Mouse (Mus musculus) liver, postnatal 0 days (tissue): ENCODE measurements around the gene Efna2. TPM values are rescaled to one million over a fixed set of nuclear protein-coding genes. Genes with fewer than 3 reads are reported as not detected.
"Not testable (repeated sequence)": the region's sequence is repeated elsewhere in the genome, so short reads cannot be mapped to it uniquely, and the experiment has no call there.

ENCODE experiments used
- ATAC-seq: fragments of 200-750 bp; cut with Nextera tagmentation; 2 replicates; pipeline ENCODE4 v1.8.0; 2017; ENCODE audit warnings: mild to moderate bottlenecking, moderate library complexity
- DNase-seq: peaks from one replicate; pipeline ENCODE4 v3.0.0-alpha.2; 2016
- H3K27ac ChIP-seq: fragments of 300-500 bp; sonication (generic); 2 replicates; pipeline ENCODE4 v1.5.1; 2014; ENCODE audit warnings: antibody characterized with exemption, moderate library complexity, mild to moderate bottlenecking, low read depth
- H3K27me3 ChIP-seq: fragments of 300-500 bp; sonication (generic); 2 replicates; pipeline ENCODE4 v1.6.1; 2014; ENCODE audit warnings: low read length, control low read depth, mixed read lengths; ENCODE audit not compliant: insufficient read depth
- H3K36me3 ChIP-seq: fragments of 300-500 bp; sonication (generic); replicated peaks from 2 replicates; pipeline ENCODE4 v1.6.1; 2014; ENCODE audit warnings: mild to moderate bottlenecking, control low read depth, low read length, moderate library complexity, mixed read lengths; ENCODE audit not compliant: insufficient read depth
- H3K4me1 ChIP-seq: fragments of 300-500 bp; sonication (generic); 2 replicates; pipeline ENCODE4 v1.6.1; 2014; ENCODE audit warnings: antibody characterized with exemption, mild to moderate bottlenecking, control low read depth; ENCODE audit not compliant: insufficient read depth
- H3K4me2 ChIP-seq: fragments of 300-500 bp; sonication (generic); 2 replicates; pipeline ENCODE4 v1.6.1; 2014; ENCODE audit warnings: low read depth, mild to moderate bottlenecking, low read length, moderate library complexity, mixed read lengths
- H3K4me3 ChIP-seq: fragments of 300-500 bp; sonication (generic); 2 replicates; pipeline ENCODE4 v1.5.1; 2014; ENCODE audit warnings: low read depth, low read length
- H3K9ac ChIP-seq: fragments of 300-500 bp; sonication (generic); replicated peaks from 2 replicates; pipeline ENCODE4 v1.6.1; 2014; ENCODE audit warnings: mild to moderate bottlenecking, moderate library complexity
- H3K9me3 ChIP-seq: fragments of 300-500 bp; sonication (generic); 2 replicates; pipeline ENCODE4 v1.6.1; 2016; ENCODE audit warnings: mild to moderate bottlenecking, control low read depth, low read length, mixed read lengths
- CTCF ChIP-seq: sonication (generic); IDR thresholded peaks from 2 replicates; pipeline ENCODE4 v1.5.1; 2016; ENCODE audit warnings: antibody characterized with exemption, low read depth
- EP300 ChIP-seq: IDR thresholded peaks from 2 replicates; pipeline ENCODE4 v1.6.1; 2016; ENCODE audit warnings: antibody characterized with exemption, low read depth, mild to moderate bottlenecking
- WGBS: fragments of 180-500 bp; shearing (Covaris S2); extraction: QIAGEN DNeasy Blood & Tissue Kit; methylation state at CpG from one replicate; pipeline ENCODE4 v1.1.7; 2014; ENCODE audit not compliant: insufficient replicate concordance; 5-methylcytosine and 5-hydroxymethylcytosine counted together
- polyA plus RNA-seq: library from polyadenylated mRNA; unstranded; fragments of >200 nt; fragmentation: Nextera tagmentation; extraction: Ambion mirVana; gene quantifications from 2 replicates; pipeline ENCODE4 v1.2.1, GENCODE M21; 2015

Efna2 gene
- polyA plus RNA-seq, 1 experiment from 2014 or later, result 0.18 TPM

GRCm38 (mm10) chr10:80207201-80207600 is 27.9 kb downstream of the Efna2 start:
- Histone ChIP-seq H3K27ac (no peak overlapping the region), H3K9ac (no peak overlapping the region), H3K4me1 (no peaks in the 10 kb centered on the region), H3K9me3 (no peaks in the 10 kb centered on the region), H3K36me3 (no peaks in the 10 kb centered on the region), H3K4me2 (no peak overlapping the region), H3K27me3 (no peaks in the 10 kb centered on the region), H3K4me3 (no peak overlapping the region)
- no peak for ATAC-seq
- DNase-seq, result no peak
- WGBS, result 67% methylated on average over 1 of the region's 1 CpGs
- TF ChIP-seq EP300, result no peak
- TF ChIP-seq CTCF, result no peak

- no peak overlapping the region for H3K4me3 ChIP-seq
- no peaks in the 10 kb centered on the region for H3K9me3 ChIP-seq
- TF ChIP-seq CTCF (no peak), EP300 (no peak)
- ATAC-seq (no peak), DNase-seq (no peak)
- WGBS, result 73% methylated on average over 10 of the region's 10 CpGs
- no peak overlapping the region for H3K4me2 ChIP-seq
- H3K27ac ChIP-seq, result no peak overlapping the region
- H3K4me1 ChIP-seq, result no peaks in the 10 kb centered on the region
- H3K27me3 ChIP-seq, result no peaks in the 10 kb centered on the region
- H3K9ac ChIP-seq, result no peak overlapping the region
- H3K36me3 ChIP-seq, result no peaks in the 10 kb centered on the region
Observed at GRCm38 (mm10) chr10:80207676-80208075, 28.4 kb downstream of the Efna2 start.

GRCm38 (mm10) chr10:80208248-80208647 is 29.0 kb downstream of the Efna2 start:
- Histone ChIP-seq H3K9me3 (no peaks in the 10 kb centered on the region), H3K4me3 (no peak overlapping the region), H3K27me3 (no peaks in the 10 kb centered on the region), H3K4me2 (no peak overlapping the region), H3K27ac (no peak overlapping the region), H3K36me3 (no peaks in the 10 kb centered on the region), H3K4me1 (no peaks in the 10 kb centered on the region), H3K9ac (no peak overlapping the region)
- DNase-seq, result no peak
- TF ChIP-seq EP300, result no peak
- TF ChIP-seq CTCF, result no peak
- WGBS, result 74% methylated on average over 4 of the region's 4 CpGs
- no peak for ATAC-seq

- no peak for ATAC-seq
- 46% methylated on average over 24 of the region's 24 CpGs for WGBS
- Histone ChIP-seq H3K9me3 (no peaks in the 10 kb centered on the region), H3K4me3 (no peak overlapping the region), H3K27me3 (no peaks in the 10 kb centered on the region), H3K4me1 (no peaks in the 10 kb centered on the region), H3K36me3 (no peaks in the 10 kb centered on the region), H3K4me2 (no peak overlapping the region), H3K9ac (no peak overlapping the region), H3K27ac (no peak overlapping the region)
- no peak for DNase-seq
- TF ChIP-seq CTCF (no peak), EP300 (no peak)
Observed at GRCm38 (mm10) chr10:80208841-80209371, 29.6 kb downstream of the Efna2 start.

- H3K9ac ChIP-seq, H3K9me3 ChIP-seq, H3K36me3 ChIP-seq, ATAC-seq, H3K27me3 ChIP-seq, H3K4me3 ChIP-seq, H3K4me1 ChIP-seq, H3K4me2 ChIP-seq, DNase-seq, H3K27ac ChIP-seq: not testable (repeated sequence)
- 74% methylated on average over 6 of the region's 7 CpGs for WGBS
Observed at GRCm38 (mm10) chr10:80211547-80212103, 32.3 kb downstream of the Efna2 start.

- H3K4me3 ChIP-seq, result no peak overlapping the region
- no peak overlapping the region for H3K27ac ChIP-seq
- H3K9ac ChIP-seq, result no peak overlapping the region
- H3K9me3 ChIP-seq, result no peaks in the 10 kb centered on the region
- no peak for ATAC-seq
- TF ChIP-seq CTCF, result no peak
- no peak for TF ChIP-seq EP300
- WGBS, result 29% methylated on average over 16 of the region's 16 CpGs
- no peak for DNase-seq
- H3K4me2 ChIP-seq, result no peak overlapping the region
- H3K36me3 ChIP-seq, result no peaks in the 10 kb centered on the region
- no peaks in the 10 kb centered on the region for H3K27me3 ChIP-seq
- H3K4me1 ChIP-seq, result no peaks in the 10 kb centered on the region
Observed at GRCm38 (mm10) chr10:80215048-80215772, 35.9 kb downstream of the Efna2 start.
